Mouse (Mus musculus) embryonic facial prominence, embryonic 14.5 days (tissue): ENCODE data around the gene Cdkn2aipnl. TPM values are rescaled to one million over a fixed set of nuclear protein-coding genes. Genes with fewer than 3 reads are reported as not detected.

Experiments used
- ATAC-seq: fragments of 200-750 bp; cut with Nextera tagmentation; 2 replicates; pipeline ENCODE4 v1.8.0; 2017; ENCODE audit warnings: low read depth, moderate number of reproducible peaks, moderate TSS enrichment
- DNase-seq: peaks from one replicate; pipeline ENCODE4 v3.0.0-alpha.2; 2015; ENCODE audit warnings: low spot score
- H3K27ac ChIP-seq: fragments of 300-500 bp; sonication (generic); replicated peaks from 2 replicates; pipeline ENCODE4 v1.5.1; 2014; ENCODE audit warnings: low read depth, mild to moderate bottlenecking, low read length, moderate library complexity
- H3K27me3 ChIP-seq: fragments of 300-500 bp; sonication (generic); replicated peaks from 2 replicates; pipeline ENCODE4 v1.6.1; 2014; ENCODE audit warnings: low read length; ENCODE audit not compliant: control insufficient read depth, insufficient read depth
- H3K36me3 ChIP-seq: fragments of 300-500 bp; sonication (generic); 2 replicates; pipeline ENCODE4 v1.6.1; 2014; ENCODE audit warnings: low read length, mixed read lengths; ENCODE audit not compliant: control insufficient read depth, insufficient read depth
- H3K4me1 ChIP-seq: fragments of 300-500 bp; sonication (generic); 2 replicates; pipeline ENCODE4 v1.6.1; 2014; ENCODE audit warnings: antibody characterized with exemption, low read length; ENCODE audit not compliant: control insufficient read depth, insufficient read depth
- H3K4me2 ChIP-seq: fragments of 300-500 bp; sonication (generic); 2 replicates; pipeline ENCODE4 v1.6.1; 2014; ENCODE audit warnings: low read depth, mild to moderate bottlenecking, low read length, moderate library complexity, mixed read lengths
- H3K4me3 ChIP-seq: fragments of 300-500 bp; sonication (generic); 2 replicates; pipeline ENCODE4 v1.5.1; 2014; ENCODE audit warnings: low read depth, mild to moderate bottlenecking, low read length
- H3K9ac ChIP-seq: fragments of 300-500 bp; sonication (generic); 2 replicates; pipeline ENCODE4 v1.6.1; 2014; ENCODE audit warnings: low read depth, mild to moderate bottlenecking, low read length, moderate library complexity, mixed read lengths
- H3K9me3 ChIP-seq: fragments of 300-500 bp; sonication (generic); 2 replicates; pipeline ENCODE4 v1.6.1; 2016; ENCODE audit warnings: low read length; ENCODE audit not compliant: control insufficient read depth
- WGBS: fragments of 180-500 bp; shearing (Covaris S2); extraction: QIAGEN DNeasy Blood & Tissue Kit; methylation state at CpG from one replicate; pipeline ENCODE4 v1.1.7; 2014; 5-methylcytosine and 5-hydroxymethylcytosine counted together
- polyA plus RNA-seq: library from polyadenylated mRNA; unstranded; fragments of >200 nt; fragmentation: Nextera tagmentation; extraction: Ambion mirVana; gene quantifications from 2 replicates; pipeline ENCODE4 v1.2.1, GENCODE M21; 2014

Gene Cdkn2aipnl
- polyA plus RNA-seq, 1 experiment from 2014 or later, result 80.1 TPM

DNA sequence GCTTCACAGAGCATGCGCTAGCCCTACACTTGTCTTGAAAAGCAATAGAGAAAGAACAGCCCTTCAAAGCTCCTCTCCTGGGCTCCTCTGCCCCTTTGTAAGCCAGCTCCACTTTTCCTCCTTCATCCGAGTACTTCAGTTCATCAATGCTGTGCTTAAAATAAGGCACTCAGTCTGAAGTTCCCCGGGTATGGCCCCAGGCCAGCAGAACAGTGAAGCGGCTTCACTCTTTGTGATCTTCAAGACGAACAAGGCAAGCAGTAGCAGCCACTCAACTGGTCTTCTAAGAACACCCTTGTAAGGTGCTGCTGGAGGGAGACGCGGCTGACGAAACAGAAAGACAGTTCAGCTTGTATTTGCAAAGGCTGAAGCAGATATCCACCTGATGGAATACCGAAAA is 11.3 kb upstream of the Cdkn2aipnl start:
- ATAC-seq, result no peak
- Histone ChIP-seq H3K4me3 (no peak overlapping the region), H3K4me2 (no peak overlapping the region), H3K9me3 (no peaks in the 10 kb centered on the region), H3K4me1 (no peaks in the 10 kb centered on the region), H3K36me3 (no peaks in the 10 kb centered on the region), H3K27me3 (no peaks in the 10 kb centered on the region), H3K9ac (no peak overlapping the region), H3K27ac (no peak overlapping the region)
- DNase-seq, result no peak
- WGBS, result 64% methylated on average over 9 of the region's 9 CpGs

DNA sequence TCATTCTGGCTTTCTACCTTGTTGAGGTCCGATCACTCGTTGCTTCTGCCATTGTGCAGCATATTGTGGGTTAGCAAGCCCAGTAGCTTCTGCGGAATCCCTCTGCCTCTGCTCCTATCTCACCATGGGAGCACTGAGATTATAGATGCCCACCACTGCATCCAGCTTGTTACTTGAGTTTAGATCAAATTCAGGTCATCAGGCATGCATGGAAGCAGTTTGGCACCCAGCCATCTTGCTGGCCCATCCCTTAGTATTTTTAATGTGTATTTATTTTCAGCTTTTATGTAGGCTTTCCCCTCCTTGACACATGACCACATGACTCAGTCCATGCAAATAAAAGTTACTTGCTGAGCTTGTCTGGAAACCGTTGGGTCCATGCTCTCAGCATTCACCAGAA is 9.7 kb upstream of the Cdkn2aipnl start:
- Histone ChIP-seq H3K4me3 (no peak overlapping the region), H3K4me1 (no peaks in the 10 kb centered on the region), H3K4me2 (no peak overlapping the region), H3K9ac (no peak overlapping the region), H3K36me3 (no peaks in the 10 kb centered on the region), H3K27me3 (no peaks in the 10 kb centered on the region), H3K27ac (no peak overlapping the region), H3K9me3 (no peaks in the 10 kb centered on the region)
- DNase-seq, result no peak
- WGBS, result 89% methylated on average over 4 of the region's 4 CpGs
- no peak for ATAC-seq

DNA sequence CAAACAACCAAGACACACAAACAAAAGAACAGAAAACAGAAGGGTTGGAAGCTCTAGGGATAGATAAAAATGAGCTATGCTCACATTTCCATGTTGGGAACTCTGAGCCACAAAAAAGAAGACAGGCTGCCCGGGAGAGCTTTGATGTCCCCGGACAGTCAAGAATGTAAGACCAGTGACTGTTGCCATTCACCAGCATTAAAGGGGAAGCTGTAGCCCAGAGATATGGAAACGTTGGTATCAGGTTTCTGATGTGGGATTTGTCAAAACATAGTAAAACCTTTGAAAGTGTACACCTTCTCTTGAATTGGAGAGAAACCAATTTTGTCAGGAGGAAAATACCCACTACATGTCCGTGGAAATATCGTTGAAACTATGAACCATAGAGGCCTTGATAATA is 8.0 kb upstream of the Cdkn2aipnl start:
- no peak overlapping the region for H3K4me3 ChIP-seq
- no peaks in the 10 kb centered on the region for H3K27me3 ChIP-seq
- H3K27ac ChIP-seq, result no peak overlapping the region
- 71% methylated on average over 5 of the region's 5 CpGs for WGBS
- no peak for ATAC-seq
- DNase-seq, result no peak
- no peak overlapping the region for H3K9ac ChIP-seq
- H3K36me3 ChIP-seq, result no peaks in the 10 kb centered on the region
- H3K9me3 ChIP-seq, result no peaks in the 10 kb centered on the region
- H3K4me2 ChIP-seq, result no peak overlapping the region
- H3K4me1 ChIP-seq, result no peaks in the 10 kb centered on the region

DNA sequence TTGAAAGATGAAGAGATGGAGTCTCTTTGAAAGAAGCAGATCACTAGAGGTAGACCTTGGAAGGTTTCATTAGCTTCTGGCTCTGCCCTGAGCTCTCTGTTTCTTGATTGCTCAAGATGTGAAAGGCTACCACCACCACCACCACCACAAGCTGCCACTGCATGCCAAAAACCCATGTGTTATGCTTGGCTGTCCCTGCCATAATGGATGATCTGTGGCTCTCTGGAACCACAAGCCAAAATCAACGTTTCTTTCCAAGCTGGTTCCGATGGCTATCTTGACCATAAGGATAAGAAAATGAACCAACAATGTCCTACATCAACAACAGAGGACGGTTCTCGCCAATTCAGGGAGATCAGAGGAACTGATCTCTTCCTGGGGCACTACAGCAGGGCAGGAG is 7.4 kb upstream of the Cdkn2aipnl start:
- H3K4me2 ChIP-seq, result no peak overlapping the region
- no peak overlapping the region for H3K9ac ChIP-seq
- H3K36me3 ChIP-seq, result no peaks in the 10 kb centered on the region
- H3K27me3 ChIP-seq, result no peaks in the 10 kb centered on the region
- no peak overlapping the region for H3K27ac ChIP-seq
- DNase-seq, result no peak
- H3K4me1 ChIP-seq, result no peaks in the 10 kb centered on the region
- no peaks in the 10 kb centered on the region for H3K9me3 ChIP-seq
- ATAC-seq, result no peak
- WGBS, result 87% methylated on average over 4 of the region's 4 CpGs
- no peak overlapping the region for H3K4me3 ChIP-seq

DNA sequence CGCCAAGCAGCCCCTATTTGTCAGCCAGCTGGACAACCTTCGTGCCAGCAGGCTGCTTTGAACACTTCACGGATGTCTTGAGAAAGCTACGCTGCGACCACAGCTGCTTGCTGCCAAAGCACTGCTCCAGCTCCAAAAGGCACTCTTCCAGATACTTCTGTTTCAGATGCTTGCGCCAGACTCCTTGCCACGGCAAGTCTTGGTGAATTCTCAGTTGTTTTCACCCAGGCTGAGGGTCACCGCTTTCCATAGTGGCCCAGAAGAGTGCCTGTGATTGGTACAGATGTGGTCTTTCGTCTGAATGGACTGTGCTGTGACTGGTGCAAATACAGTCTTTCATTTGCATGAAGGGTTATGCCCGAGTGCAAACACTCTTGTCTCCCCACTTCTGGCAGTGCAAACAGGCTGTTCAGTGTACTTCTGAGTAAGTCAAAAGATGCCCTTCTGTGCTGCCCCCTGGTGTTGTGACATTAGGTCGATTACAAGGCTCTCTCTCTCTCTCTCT is 6.4 kb upstream of the Cdkn2aipnl start:
- no peaks in the 10 kb centered on the region for H3K27me3 ChIP-seq
- H3K4me1 ChIP-seq, result no peaks in the 10 kb centered on the region
- no peak overlapping the region for H3K4me3 ChIP-seq
- no peak overlapping the region for H3K4me2 ChIP-seq
- H3K9ac ChIP-seq, result no peak overlapping the region
- WGBS, result 61% methylated on average over 11 of the region's 11 CpGs
- no peaks in the 10 kb centered on the region for H3K9me3 ChIP-seq
- peak; percentile 47 for DNase-seq
- H3K36me3 ChIP-seq, result no peaks in the 10 kb centered on the region
- no peak overlapping the region for H3K27ac ChIP-seq
- no peak for ATAC-seq

DNA sequence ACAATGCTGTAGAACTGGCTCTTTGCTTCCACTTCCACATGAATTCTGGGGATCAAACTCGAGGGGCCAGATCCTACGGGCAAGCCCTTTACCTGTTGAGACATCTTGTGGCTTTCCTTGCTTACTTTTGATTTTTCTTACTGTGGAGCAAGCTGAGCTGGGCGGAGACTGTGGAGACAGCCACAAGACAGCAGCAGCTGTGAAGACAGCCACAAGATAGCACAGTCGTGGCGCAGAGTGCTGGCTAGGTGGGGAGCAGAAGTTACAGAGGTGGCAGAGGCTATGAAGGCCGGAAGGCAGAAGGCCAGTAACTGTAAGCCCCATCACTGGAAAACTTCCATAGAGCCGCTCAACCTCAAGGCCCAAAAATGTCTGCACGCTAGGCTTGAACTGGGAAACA is 5.7 kb upstream of the Cdkn2aipnl start:
- no peak overlapping the region for H3K4me3 ChIP-seq
- H3K27me3 ChIP-seq, result no peaks in the 10 kb centered on the region
- no peak overlapping the region for H3K4me2 ChIP-seq
- H3K36me3 ChIP-seq, result no peaks in the 10 kb centered on the region
- 92% methylated on average over 8 of the region's 8 CpGs for WGBS
- H3K9me3 ChIP-seq, result no peaks in the 10 kb centered on the region
- DNase-seq (no peak), ATAC-seq (no peak)
- H3K9ac ChIP-seq, result no peak overlapping the region
- no peak overlapping the region for H3K27ac ChIP-seq
- H3K4me1 ChIP-seq, result no peaks in the 10 kb centered on the region

DNA sequence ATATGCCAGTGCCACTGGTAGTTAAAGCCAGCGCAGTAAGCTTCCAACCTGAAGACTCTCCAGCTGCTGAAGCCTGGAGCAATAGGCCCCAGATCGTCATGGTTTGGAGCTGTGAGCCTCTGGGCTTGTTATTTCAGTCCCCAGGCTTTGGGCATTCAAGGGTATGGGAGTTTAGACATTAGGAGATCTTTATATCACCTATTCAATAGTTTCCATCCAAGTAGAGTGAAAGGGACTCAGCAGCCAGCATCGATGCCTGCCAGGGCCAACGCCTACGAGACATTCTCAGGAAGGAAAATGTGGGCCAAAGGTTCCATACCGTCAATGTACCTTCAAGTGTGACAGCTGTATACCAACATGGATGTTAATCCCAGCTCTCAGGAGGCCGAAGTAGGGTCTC is 5.2 kb upstream of the Cdkn2aipnl start:
- H3K27ac ChIP-seq, result no peak overlapping the region
- ATAC-seq, result no peak
- H3K9ac ChIP-seq, result no peak overlapping the region
- no peaks in the 10 kb centered on the region for H3K27me3 ChIP-seq
- 0 out of 2 replicates have a peak, but pooled peaks cover 2% of the 10 kb centered on the region for H3K4me1 ChIP-seq
- no peaks in the 10 kb centered on the region for H3K9me3 ChIP-seq
- no peak for DNase-seq
- H3K4me2 ChIP-seq, result no peak overlapping the region
- WGBS, result 86% methylated on average over 7 of the region's 7 CpGs
- no peak overlapping the region for H3K4me3 ChIP-seq
- no peaks in the 10 kb centered on the region for H3K36me3 ChIP-seq

DNA sequence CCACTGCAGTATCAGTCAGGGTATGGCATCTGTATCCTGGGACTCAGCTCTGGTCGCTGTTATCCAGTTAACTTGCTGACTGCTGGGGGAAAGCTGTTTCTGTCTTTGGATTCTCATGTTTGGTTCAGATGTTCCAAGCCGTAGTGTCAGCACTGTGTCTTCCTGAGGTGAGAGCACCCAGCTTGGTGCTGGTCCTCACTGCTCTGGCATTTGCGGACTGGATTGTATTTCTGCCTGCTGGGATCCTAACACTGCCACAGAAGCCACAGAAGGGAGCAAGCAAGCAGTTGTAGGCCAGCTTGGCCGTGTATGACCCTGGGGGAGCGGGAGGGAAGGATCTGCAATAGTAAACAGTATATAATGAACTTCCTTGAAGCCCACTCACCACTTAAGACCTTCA is 810 bp upstream of the Cdkn2aipnl start:
- H3K27ac ChIP-seq, result no peak overlapping the region
- H3K4me2 ChIP-seq, result no peak overlapping the region
- H3K36me3 ChIP-seq, result peaks cover 28% of the 10 kb centered on the region
- no peaks in the 10 kb centered on the region for H3K9me3 ChIP-seq
- peaks cover 8% of the 10 kb centered on the region; the same call in 1 of the 2 replicates for H3K4me1 ChIP-seq
- no peak for ATAC-seq
- no peak overlapping the region for H3K9ac ChIP-seq
- no peaks in the 10 kb centered on the region for H3K27me3 ChIP-seq
- 81% methylated on average over 5 of the region's 5 CpGs for WGBS
- no peak for DNase-seq
- no peak overlapping the region for H3K4me3 ChIP-seq

DNA sequence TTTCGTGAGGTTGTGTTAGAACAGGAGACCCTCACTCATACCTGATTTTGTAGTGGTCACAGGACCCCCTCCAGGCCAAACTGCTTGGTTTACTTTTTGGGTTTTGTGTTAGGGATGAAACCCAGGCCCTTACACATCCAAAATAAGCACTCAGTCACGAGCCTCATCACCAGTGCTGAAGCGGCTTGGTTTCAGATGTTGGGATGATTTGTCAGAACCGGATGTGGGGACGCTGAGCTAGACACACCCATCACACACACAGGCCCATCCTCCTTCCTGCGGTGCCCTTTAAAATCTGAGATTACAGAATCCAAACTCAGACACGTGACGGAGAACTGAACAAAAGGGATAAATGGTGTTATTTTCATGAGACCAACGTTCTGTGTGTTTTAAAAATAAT is 1.4 kb downstream of the Cdkn2aipnl start:
- Histone ChIP-seq H3K9ac (peak overlapping the region; percentile 4; the same call in 1 of the 2 replicates), H3K4me2 (peak overlapping the region; percentile 95; the same call in 1 of the 2 replicates), H3K27me3 (no peaks in the 10 kb centered on the region), H3K27ac (no peak overlapping the region), H3K4me3 (no peak overlapping the region), H3K4me1 (peaks cover 8% of the 10 kb centered on the region; the same call in 1 of the 2 replicates), H3K9me3 (no peaks in the 10 kb centered on the region), H3K36me3 (peaks cover 51% of the 10 kb centered on the region)
- no peak for ATAC-seq
- 91% methylated on average over 9 of the region's 9 CpGs for WGBS
- no peak for DNase-seq
